Mouse (Mus musculus): Measurements from ENCODE around the gene Hemk1. TPM values are rescaled to one million over a fixed set of nuclear protein-coding genes. Genes with fewer than 3 reads are reported as not detected.

Hemk1 gene
- 10 to 100 TPM; 16.4 to 30.8 TPM for polyA plus RNA-seq (2017; shearing (Covaris generic))

DNA sequence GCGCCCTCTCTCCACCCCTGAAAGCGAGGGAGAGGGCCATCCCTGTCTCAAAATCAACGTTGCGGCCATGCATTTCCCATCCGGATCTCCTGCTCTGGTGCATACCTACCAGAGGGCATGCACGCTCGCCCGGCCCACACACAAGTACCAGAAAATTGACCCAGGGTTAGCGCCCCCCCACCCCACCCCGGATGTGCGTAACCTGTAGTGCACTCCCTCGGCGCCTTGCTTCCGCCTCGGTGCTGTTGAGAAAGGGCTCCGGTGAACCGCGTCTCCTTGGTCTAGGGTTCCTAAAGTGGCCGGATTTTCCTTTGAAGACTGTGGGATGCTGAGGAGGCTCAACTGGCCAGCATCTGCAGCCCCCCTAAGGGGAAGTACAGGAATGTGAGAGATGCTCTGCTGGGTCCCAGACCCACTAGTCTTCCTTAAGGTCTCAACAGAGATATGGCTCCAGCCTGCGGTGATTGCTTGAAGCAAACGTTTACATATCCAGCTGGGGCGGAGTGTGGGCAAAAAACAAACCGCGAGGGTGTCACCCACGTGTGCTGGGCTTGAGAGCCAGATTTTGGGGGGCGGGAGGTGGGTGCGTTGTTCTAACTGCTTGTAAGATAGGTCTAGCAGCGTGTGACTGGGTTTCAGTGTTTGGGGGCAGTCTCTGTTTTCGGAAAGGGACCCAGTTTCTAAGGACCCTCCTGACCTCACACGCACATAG lies at the start of gene Hemk1:
Gene Hemk1, minus strand, starts transcription at position 179 of the 712 bp plus-strand sequence.

DNA sequence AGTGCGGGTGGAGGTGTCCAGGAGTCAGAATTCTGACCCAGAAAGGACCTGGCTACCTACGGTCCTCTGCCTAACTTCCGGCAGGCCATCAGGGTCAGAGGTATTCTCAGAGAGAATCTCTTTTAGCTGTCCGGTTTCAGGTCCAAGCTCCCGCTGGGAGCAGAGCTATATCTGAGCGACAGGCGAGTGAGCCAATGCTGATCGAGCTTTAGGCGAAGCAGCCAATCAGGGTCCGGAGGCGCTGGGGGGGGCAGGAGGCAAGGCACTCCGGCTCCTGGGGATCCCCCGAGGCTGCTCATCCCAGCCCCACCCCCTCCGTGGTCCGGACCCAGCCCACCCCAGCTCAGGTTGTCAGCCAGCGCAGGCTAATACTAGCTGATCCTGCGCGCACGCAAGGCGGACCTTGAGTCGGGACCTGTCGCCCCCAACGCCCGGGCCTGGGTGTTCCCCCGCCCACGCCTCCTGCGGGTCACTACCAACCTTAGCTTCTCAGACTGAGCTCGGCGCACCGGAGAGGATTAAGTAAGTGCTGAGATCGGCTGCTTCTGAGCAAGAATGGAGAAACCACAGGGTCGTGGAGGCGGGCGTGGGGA lies 2.2 kb upstream of the Hemk1 start, which contains the start of gene 6430571L13Rik:
Gene 6430571L13Rik, plus strand, starts transcription at position 336 of the 593 bp plus-strand sequence.

DNA sequence AAGGTAGTCTGAATTCAATTTTAAA lies 42.3 kb downstream of the Hemk1 start, which contains the start of gene Cish:
Gene Cish, plus strand, starts transcription at position 11 of the 25 bp plus-strand sequence.

DNA sequence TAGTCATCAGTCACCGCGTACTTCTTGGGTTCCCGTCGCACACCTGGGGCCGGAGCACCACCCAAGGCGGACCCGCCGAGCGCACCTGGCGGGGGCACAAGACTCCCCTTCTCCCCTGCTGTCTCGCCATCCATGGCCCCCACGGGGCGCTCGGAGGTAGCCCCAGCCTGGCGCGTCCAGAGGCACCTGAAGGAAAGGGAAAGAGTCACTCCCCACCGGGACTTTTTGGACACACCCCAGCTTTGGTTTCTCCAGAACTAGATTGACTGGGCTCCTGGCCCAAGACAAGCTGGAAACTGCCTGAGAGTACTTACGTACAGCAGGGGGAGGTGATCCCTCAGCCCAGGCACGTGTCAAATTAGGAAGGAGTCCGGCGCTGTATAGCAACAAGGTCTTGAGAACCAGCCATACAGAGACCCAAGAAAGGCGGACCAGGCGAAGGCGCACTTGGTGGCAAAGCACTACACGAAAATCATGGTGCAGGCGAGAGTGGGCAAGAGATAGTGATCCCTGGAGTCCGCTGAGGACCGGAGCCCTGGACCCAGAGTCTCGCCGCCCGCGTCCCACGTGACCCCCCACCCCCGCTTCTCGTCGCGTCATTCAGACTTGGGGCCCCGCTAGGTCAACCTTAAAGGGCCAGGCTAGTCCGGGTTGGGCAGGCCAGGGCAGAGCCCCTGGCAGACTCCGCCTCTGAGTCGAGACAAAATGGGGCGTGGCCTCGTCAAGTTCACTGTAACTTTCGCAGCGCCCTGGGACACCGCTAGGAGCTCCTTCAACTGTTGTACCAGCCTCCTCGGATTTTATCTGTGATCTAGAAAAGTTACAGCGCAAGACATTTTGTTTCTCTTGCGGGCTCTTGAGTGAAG lies 48.7 kb downstream of the Hemk1 start, which contains the start of gene Mapkapk3:
Gene Mapkapk3, minus strand, starts transcription at position 667 of the 866 bp plus-strand sequence.

Other genes starting within 250 kb of the Hemk1 start
- 1 to 10 TPM in 1 of 2 experiments, under 1 TPM in 1; 0.78 to 1.3 TPM for gene Dock3, start 106.4 kb downstream of the Hemk1 start, polyA plus RNA-seq (2017; shearing (Covaris generic))
- gene Mapkapk3, start 48.5 kb downstream of the Hemk1 start, polyA plus RNA-seq (2017; shearing (Covaris generic)), result 100 to 1,000 TPM; 108 to 120 TPM
- 100 to 1,000 TPM; 218 to 331 TPM for gene Cish, start 42.3 kb downstream of the Hemk1 start, polyA plus RNA-seq (2017; shearing (Covaris generic))
- gene 6430571L13Rik, start 2.3 kb upstream of the Hemk1 start, polyA plus RNA-seq (2017; shearing (Covaris generic)), result 1 to 10 TPM; 3.3 to 3.5 TPM
- gene Cacna2d2, start 61.3 kb upstream of the Hemk1 start, polyA plus RNA-seq (2017; shearing (Covaris generic)), result under 1 TPM; 0.24 to 0.78 TPM
- 10 to 100 TPM; 46.5 to 59.2 TPM for gene Tmem115, start 195.6 kb upstream of the Hemk1 start, polyA plus RNA-seq (2017; shearing (Covaris generic))
- gene Cyb561d2, start 203.8 kb upstream of the Hemk1 start, polyA plus RNA-seq (2017; shearing (Covaris generic)), result 10 to 100 TPM; 58.8 to 71.0 TPM
- gene Nprl2, start 203.9 kb upstream of the Hemk1 start, polyA plus RNA-seq (2017; shearing (Covaris generic)), result 10 to 100 TPM; 62.5 to 79.4 TPM
- gene Zmynd10, start 208.9 kb upstream of the Hemk1 start, polyA plus RNA-seq (2017; shearing (Covaris generic)), result 1 to 10 TPM; 2.1 to 5.8 TPM
- gene Rassf1, start 213.2 kb upstream of the Hemk1 start, polyA plus RNA-seq (2017; shearing (Covaris generic)), result 10 to 100 TPM; 75.1 to 81.3 TPM
- 10 to 100 TPM; 50.9 to 54.5 TPM for gene Tusc2, start 224.9 kb upstream of the Hemk1 start, polyA plus RNA-seq (2017; shearing (Covaris generic))
- gene Hyal2, start 229.6 kb upstream of the Hemk1 start, polyA plus RNA-seq (2017; shearing (Covaris generic)), result 10 to 100 TPM in 1 of 2 experiments, 1 to 10 TPM in 1; 8.8 to 13.5 TPM
- 10 to 100 TPM in 1 of 2 experiments, 1 to 10 TPM in 1; 5.5 to 11.3 TPM for gene Hyal1, start 238.6 kb upstream of the Hemk1 start, polyA plus RNA-seq (2017; shearing (Covaris generic))
- gene Naa80, start 240.5 kb upstream of the Hemk1 start, polyA plus RNA-seq (2017; shearing (Covaris generic)), result 10 to 100 TPM; 12.4 to 18.6 TPM
- gene Hyal3, start 242.5 kb upstream of the Hemk1 start, polyA plus RNA-seq (2017; shearing (Covaris generic)), result 1 to 10 TPM in 1 of 2 experiments, under 1 TPM in 1; 0.40 to 1.3 TPM
- 10 to 100 TPM; 17.5 to 36.3 TPM for gene Ifrd2, start 249.3 kb upstream of the Hemk1 start, polyA plus RNA-seq (2017; shearing (Covaris generic))

Measured in inflammation-experienced regulatory T-cells (primary cell).